Mouse (Mus musculus): Measurements from ENCODE around the gene Crtc2.
A peak's percentile ranks its signal among the peaks of the same experiment; 100 is the strongest.
"Not testable (repeated sequence)": the region's sequence is repeated elsewhere in the genome, so short reads cannot be mapped to it uniquely, and the experiment has no call there.

The Crtc2 gene

GRCm38 (mm10) chr3:90242984-90243775 lies 10.8 kb upstream of the Crtc2 start, which contains the start of gene Creb3l4:
Creb3l4 (minus strand) TSS chr3:90243512.
- DNase-seq (ENCODE audit: low read depth, low spot score) = peak; percentile 53

- DNase-seq (ENCODE audit: low read depth, low spot score) = no peak
Observed at GRCm38 (mm10) chr3:90245406-90245805, 8.6 kb upstream of the Crtc2 start.

GRCm38 (mm10) chr3:90247630-90247959 lies 6.4 kb upstream of the Crtc2 start:
- no peak for DNase-seq (ENCODE audit: low read depth, low spot score)

- DNase-seq (ENCODE audit: low read depth, low spot score) = peak; percentile 98
Observed at GRCm38 (mm10) chr3:90247960-90248745, 5.8 kb upstream of the Crtc2 start, which contains the start of gene Slc39a1. Slc39a1 (plus strand) TSS chr3:90248172.

- DNase-seq (ENCODE audit: low read depth, low spot score) = peak; percentile 47
Observed at GRCm38 (mm10) chr3:90248746-90249100, 5.2 kb upstream of the Crtc2 start.

GRCm38 (mm10) chr3:90250791-90251190 lies 3.2 kb upstream of the Crtc2 start:
- DNase-seq (ENCODE audit: low read depth, low spot score) = peak; percentile 12

GRCm38 (mm10) chr3:90251731-90252226 lies 2.2 kb upstream of the Crtc2 start:
- peak; percentile 44 for DNase-seq (ENCODE audit: low read depth, low spot score)

GRCm38 (mm10) chr3:90252659-90253058 lies 1.3 kb upstream of the Crtc2 start:
- peak; percentile 18 for DNase-seq (ENCODE audit: low read depth, low spot score)

GRCm38 (mm10) chr3:90253174-90253573 lies 789 bp upstream of the Crtc2 start:
- DNase-seq (ENCODE audit: low read depth, low spot score) = not testable (repeated sequence)

- DNase-seq (ENCODE audit: low read depth, low spot score) = no peak
Observed at GRCm38 (mm10) chr3:90254419-90255193, 643 bp downstream of the Crtc2 start.

GRCm38 (mm10) chr3:90255194-90255565 lies 1.2 kb downstream of the Crtc2 start:
- no peak for DNase-seq (ENCODE audit: low read depth, low spot score)

GRCm38 (mm10) chr3:90255784-90256353 lies 1.9 kb downstream of the Crtc2 start:
- no peak for DNase-seq (ENCODE audit: low read depth, low spot score)

GRCm38 (mm10) chr3:90256731-90257530 lies 3.0 kb downstream of the Crtc2 start:
- DNase-seq (ENCODE audit: low read depth, low spot score) = peak; percentile 94

- DNase-seq (ENCODE audit: low read depth, low spot score) = no peak
Observed at GRCm38 (mm10) chr3:90258521-90258920, 4.6 kb downstream of the Crtc2 start.

GRCm38 (mm10) chr3:90263121-90263771 lies 9.3 kb downstream of the Crtc2 start:
- DNase-seq (ENCODE audit: low read depth, low spot score) = no peak

- DNase-seq (ENCODE audit: low read depth, low spot score) = no peak
Observed at GRCm38 (mm10) chr3:90264687-90265033, 10.7 kb downstream of the Crtc2 start.

GRCm38 (mm10) chr3:90265034-90265931 lies 11.3 kb downstream of the Crtc2 start, which contains the start of gene Dennd4b:
Dennd4b (plus strand) TSS chr3:90265185.
- DNase-seq (ENCODE audit: low read depth, low spot score) = peak; percentile 95

GRCm38 (mm10) chr3:90265932-90266741 lies 12.2 kb downstream of the Crtc2 start:
- DNase-seq (ENCODE audit: low read depth, low spot score) = peak; percentile 86
